Mouse (Mus musculus) G1E (cell line): ENCODE measurements at regions not wholly inside any gene's neighbourhood (a gene's known extent, or its start where the extent isn't known, plus 50 kb on each side); places are given as distances from the start of the nearest gene placed in this dataset.

ENCODE experiments used
- CTCF ChIP-seq: IDR thresholded peaks from 2 replicates; pipeline ENCODE4 v1.5.1; 2012; ENCODE audit warnings: low read depth, low read length, inconsistent platforms, mixed read lengths
- GATA1 ChIP-seq: IDR thresholded peaks from 2 replicates; pipeline ENCODE4 v1.6.1; 2012; ENCODE audit warnings: borderline replicate concordance, low read length, inconsistent platforms, mixed read lengths
- GATA2 ChIP-seq: IDR thresholded peaks from 2 replicates; pipeline ENCODE4 v1.6.1; 2012; ENCODE audit warnings: low read depth, low read length, inconsistent platforms, borderline replicate concordance
- POLR2AphosphoS5 ChIP-seq: IDR thresholded peaks from 2 replicates; pipeline ENCODE4 v1.6.1; 2012; ENCODE audit warnings: low read depth, low read length, inconsistent platforms; ENCODE audit not compliant: insufficient replicate concordance
- TAL1 ChIP-seq: conservative IDR thresholded peaks from 2 replicates; pipeline ENCODE4 v1.6.1; 2012; ENCODE audit warnings: low read depth, low read length, inconsistent platforms, mixed read lengths

DNA sequence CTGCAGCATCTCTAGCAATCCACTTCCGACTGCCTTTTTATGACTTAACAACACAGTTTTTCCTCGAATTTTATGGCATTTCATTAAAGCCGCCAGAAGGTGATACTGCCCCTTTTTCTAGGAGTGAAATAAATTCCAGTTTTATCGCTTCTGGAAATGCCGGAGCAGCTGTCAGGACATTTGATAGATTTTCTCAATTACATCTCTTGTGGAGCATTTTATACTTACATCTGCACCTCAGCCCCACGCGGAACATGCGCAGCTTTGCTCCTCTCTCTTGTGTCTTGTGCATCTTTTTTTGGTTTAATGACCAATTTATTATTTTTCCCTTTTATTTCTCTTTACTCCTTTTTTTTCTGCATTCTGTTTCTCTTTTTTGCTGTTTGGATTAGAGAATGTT is 140.9 kb upstream of the Creb1 start:
- TF ChIP-seq CTCF (no peak), GATA1 (no peak), TAL1 (no peak), POLR2AphosphoS5 (no peak), GATA2 (no peak)
